Mouse (Mus musculus) kidney, postnatal 0 days (tissue): ENCODE results near the gene Rab31. TPM values are rescaled to one million over a fixed set of nuclear protein-coding genes. Genes with fewer than 3 reads are reported as not detected.

Experiments
- ATAC-seq: fragments of 200-750 bp; cut with Nextera tagmentation; replicated peaks from 2 replicates; pipeline ENCODE4 v1.8.0; 2017; ENCODE audit warnings: low read depth, moderate number of reproducible peaks, moderate TSS enrichment, moderate library complexity; ENCODE audit not compliant: low FRiP score
- DNase-seq: peaks from one replicate; pipeline ENCODE4 v3.0.0-alpha.2; 2016; ENCODE audit warnings: low spot score
- H3K27ac ChIP-seq: fragments of 300-500 bp; sonication (generic); 2 replicates; pipeline ENCODE4 v1.5.1; 2014; ENCODE audit warnings: mild to moderate bottlenecking
- H3K27me3 ChIP-seq: fragments of 300-500 bp; sonication (generic); 2 replicates; pipeline ENCODE4 v1.6.1; 2014; ENCODE audit warnings: low read length, mixed read lengths; ENCODE audit not compliant: insufficient read depth
- H3K36me3 ChIP-seq: fragments of 300-500 bp; sonication (generic); 2 replicates; pipeline ENCODE4 v1.6.1; 2014; ENCODE audit warnings: low read length, mixed read lengths; ENCODE audit not compliant: insufficient read depth
- H3K4me1 ChIP-seq: fragments of 300-500 bp; sonication (generic); replicated peaks from 2 replicates; pipeline ENCODE4 v1.6.1; 2014; ENCODE audit warnings: antibody characterized with exemption, low read length, mixed read lengths; ENCODE audit not compliant: insufficient read depth
- H3K4me2 ChIP-seq: fragments of 300-500 bp; sonication (generic); 2 replicates; pipeline ENCODE4 v1.6.1; 2014; ENCODE audit warnings: mild to moderate bottlenecking, low read length, moderate library complexity, mixed read lengths
- H3K4me3 ChIP-seq: fragments of 300-500 bp; sonication (generic); replicated peaks from 2 replicates; pipeline ENCODE4 v1.5.1; 2014; ENCODE audit warnings: low read depth, low read length
- H3K9ac ChIP-seq: fragments of 300-500 bp; sonication (generic); 2 replicates; pipeline ENCODE4 v1.6.1; 2014; ENCODE audit warnings: low read depth, low read length
- H3K9me3 ChIP-seq: fragments of 300-500 bp; sonication (generic); replicated peaks from 2 replicates; pipeline ENCODE4 v1.6.1; 2016; ENCODE audit warnings: low read length, inconsistent platforms, mixed read lengths
- CTCF ChIP-seq: IDR thresholded peaks from 2 replicates; pipeline ENCODE4 v1.5.1; 2016; ENCODE audit warnings: antibody characterized with exemption, low read depth, mild to moderate bottlenecking, moderate library complexity
- WGBS: fragments of 180-500 bp; shearing (Covaris S2); extraction: QIAGEN DNeasy Blood & Tissue Kit; methylation state at CpG from one replicate; pipeline ENCODE4 v1.1.7; 2014; 5-methylcytosine and 5-hydroxymethylcytosine counted together
- polyA plus RNA-seq: library from polyadenylated mRNA; unstranded; fragments of >200 nt; fragmentation: Nextera tagmentation; extraction: Ambion mirVana; gene quantifications from 2 replicates; pipeline ENCODE4 v1.2.1, GENCODE M21; 2015

Gene Rab31
- polyA plus RNA-seq, 1 experiment from 2014 or later: 30.0 TPM

DNA sequence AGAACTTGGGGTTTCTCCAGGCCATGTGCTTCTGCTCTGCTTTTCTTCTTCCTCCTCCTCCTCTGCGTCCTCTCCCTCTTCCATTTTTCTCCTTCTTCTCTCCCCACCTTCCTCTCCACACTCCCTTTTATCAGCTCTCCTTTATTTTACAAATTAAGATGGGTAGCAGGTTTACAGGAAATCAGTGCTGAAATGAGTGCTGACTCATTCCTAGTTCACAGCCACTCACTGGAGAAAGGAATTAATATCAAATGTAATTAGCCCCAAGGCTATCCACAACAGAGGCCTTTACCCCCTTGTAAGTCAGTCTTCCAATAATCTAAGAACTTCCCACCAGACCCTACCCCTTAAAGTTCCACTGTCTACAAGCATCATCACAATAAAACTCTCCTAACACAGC, 3.7 kb upstream of the Rab31 start:
- Histone ChIP-seq H3K36me3 (no peaks in the 10 kb centered on the region), H3K4me3 (no peak overlapping the region), H3K4me1 (peaks cover 7% of the 10 kb centered on the region), H3K27me3 (no peaks in the 10 kb centered on the region), H3K4me2 (no peak overlapping the region), H3K9me3 (no peaks in the 10 kb centered on the region), H3K27ac (no peak overlapping the region), H3K9ac (no peak overlapping the region)
- 92% methylated on average over 1 of the region's 1 CpGs for WGBS
- TF ChIP-seq CTCF: no peak
- ATAC-seq (no peak), DNase-seq (no peak)

DNA sequence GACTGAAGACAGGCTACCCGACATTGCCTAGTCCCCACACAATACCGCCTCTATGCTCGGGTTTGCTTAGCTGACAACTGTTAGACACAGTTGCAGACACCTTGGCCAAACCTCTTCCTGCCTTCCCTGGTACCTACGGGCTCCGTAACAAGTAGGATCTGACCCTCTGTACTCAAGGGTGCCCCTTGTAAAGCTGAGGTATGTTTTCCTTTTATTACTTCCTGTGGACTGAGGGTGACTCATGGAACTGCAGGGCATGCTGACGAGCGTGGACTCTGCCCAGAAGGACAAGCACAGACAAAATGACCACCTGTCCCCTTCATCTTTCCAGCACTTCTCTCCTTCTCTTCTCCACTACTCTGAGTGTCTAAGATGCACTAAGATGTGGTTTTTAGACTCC, 1.9 kb upstream of the Rab31 start:
- H3K4me2 ChIP-seq: no peak overlapping the region
- H3K9ac ChIP-seq: no peak overlapping the region
- WGBS: 44% methylated on average over 7 of the region's 7 CpGs
- H3K4me3 ChIP-seq: no peak overlapping the region
- DNase-seq (no peak), ATAC-seq (peak; percentile 53)
- no peaks in the 10 kb centered on the region for H3K27me3 ChIP-seq
- H3K27ac ChIP-seq: no peak overlapping the region
- peaks cover 12% of the 10 kb centered on the region for H3K4me1 ChIP-seq
- H3K36me3 ChIP-seq: no peaks in the 10 kb centered on the region
- no peaks in the 10 kb centered on the region for H3K9me3 ChIP-seq
- TF ChIP-seq CTCF: no peak

DNA sequence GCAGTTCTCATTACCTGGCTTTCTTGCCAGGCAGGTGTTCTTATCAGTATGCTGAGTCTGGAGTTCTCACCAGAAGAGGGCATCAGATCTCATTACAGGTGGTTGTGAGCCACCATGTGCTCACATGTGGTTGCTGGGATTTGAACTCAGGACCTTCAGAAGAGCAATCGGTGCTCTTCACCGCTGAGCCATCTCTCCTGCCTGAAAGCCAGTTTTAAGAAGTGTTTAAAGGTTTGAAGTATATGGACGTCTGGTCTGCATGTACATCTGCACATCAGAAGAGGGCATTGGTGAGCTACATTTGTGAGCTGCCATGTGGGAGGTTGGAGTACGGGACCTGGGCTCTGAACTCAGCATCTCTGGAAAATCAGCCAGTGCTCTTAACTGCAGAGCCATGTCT, 1.1 kb upstream of the Rab31 start:
- no peak for DNase-seq
- no peak overlapping the region for H3K27ac ChIP-seq

DNA sequence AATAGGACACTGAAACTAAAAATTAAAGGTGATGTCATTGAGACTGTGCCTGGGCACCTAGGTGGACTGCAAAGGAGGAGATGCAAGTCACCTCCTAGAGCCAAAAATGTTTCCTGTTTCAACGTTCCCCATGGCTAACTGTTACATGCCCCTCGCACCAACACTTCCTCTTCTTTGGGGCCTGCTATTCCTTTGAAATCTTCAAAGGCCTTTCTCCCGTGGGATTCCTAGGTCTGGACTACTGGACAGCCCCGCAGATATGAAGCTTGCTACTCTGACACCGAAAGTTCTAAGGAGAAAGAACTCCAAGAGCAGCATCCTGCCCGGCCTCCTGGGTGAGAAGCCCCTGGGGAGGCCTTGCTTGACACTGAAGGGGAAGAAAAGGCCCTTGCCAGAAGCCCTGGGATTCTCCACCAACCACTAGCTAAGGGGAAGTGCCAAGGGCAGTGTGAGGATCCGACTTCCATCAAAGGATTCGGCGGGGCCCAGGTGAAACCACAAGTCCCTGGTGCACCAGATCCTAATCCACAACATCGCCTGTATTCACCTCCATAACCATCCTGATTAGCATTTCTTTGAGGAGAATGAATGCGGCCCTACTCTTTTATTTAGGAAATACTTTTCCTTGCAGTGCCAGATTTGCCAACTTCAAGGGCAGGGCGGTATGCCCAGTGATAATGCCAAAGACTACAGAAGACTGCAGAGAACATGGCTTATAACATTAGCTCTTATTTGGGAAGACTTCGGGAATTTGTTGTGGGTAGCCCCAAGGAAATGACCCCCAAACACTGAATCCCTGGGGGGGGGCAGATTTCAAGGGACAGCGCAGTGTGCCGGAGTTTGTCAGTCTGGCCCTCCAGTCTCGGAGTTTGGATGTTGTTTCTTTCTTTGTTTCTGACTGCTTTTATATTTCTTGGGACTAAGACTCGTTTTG, 1.3 kb downstream of the Rab31 start:
- peaks cover 25% of the 10 kb centered on the region for H3K4me1 ChIP-seq
- peak overlapping the region; percentile 78 for H3K4me3 ChIP-seq
- H3K9me3 ChIP-seq: no peaks in the 10 kb centered on the region
- ATAC-seq (no peak), DNase-seq (no peak)
- H3K36me3 ChIP-seq: no peaks in the 10 kb centered on the region
- H3K9ac ChIP-seq: no peak overlapping the region; the same call in 1 of the 2 replicates
- no peak overlapping the region for H3K27ac ChIP-seq
- H3K27me3 ChIP-seq: no peaks in the 10 kb centered on the region
- H3K4me2 ChIP-seq: peak overlapping the region; percentile 99
- TF ChIP-seq CTCF: no peak
- 33% methylated on average over 17 of the region's 17 CpGs for WGBS

More for the DNA sequence above, 1.1 kb upstream of the Rab31 start:
- no peak overlapping the region for H3K4me3 ChIP-seq
- no peaks in the 10 kb centered on the region for H3K9me3 ChIP-seq
- peaks cover 17% of the 10 kb centered on the region for H3K4me1 ChIP-seq
- H3K4me2 ChIP-seq: no peak overlapping the region
- H3K36me3 ChIP-seq: no peaks in the 10 kb centered on the region
- H3K9ac ChIP-seq: no peak overlapping the region
- no peak for ATAC-seq
- no peaks in the 10 kb centered on the region for H3K27me3 ChIP-seq
- 62% methylated on average over 4 of the region's 4 CpGs for WGBS
- TF ChIP-seq CTCF: peak; percentile 36

DNA sequence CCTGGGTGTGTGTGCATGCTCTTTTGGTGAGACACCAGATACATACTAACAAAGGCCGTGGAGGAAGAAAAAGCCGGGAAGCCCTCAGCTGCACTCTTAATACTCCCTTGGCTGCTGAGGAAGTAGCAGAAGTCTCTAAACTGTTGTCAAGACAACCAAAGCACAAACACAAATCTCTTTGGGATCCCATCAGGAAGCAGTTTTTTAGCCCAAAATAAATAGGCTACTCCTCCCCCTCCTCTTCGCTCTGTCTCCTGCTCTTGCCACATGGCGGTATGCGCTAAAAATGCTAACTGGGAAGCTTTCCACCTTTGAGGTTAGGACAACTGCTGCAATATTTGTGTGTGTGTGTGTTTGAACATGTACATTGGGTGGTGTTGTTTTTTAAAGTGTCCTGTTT, 4.1 kb downstream of the Rab31 start:
- no peak for TF ChIP-seq CTCF
- ATAC-seq (no peak), DNase-seq (peak; percentile 89)
- Histone ChIP-seq H3K27ac (no peak overlapping the region), H3K4me3 (no peak overlapping the region), H3K36me3 (no peaks in the 10 kb centered on the region), H3K4me2 (no peak overlapping the region), H3K27me3 (no peaks in the 10 kb centered on the region), H3K9me3 (no peaks in the 10 kb centered on the region), H3K9ac (no peak overlapping the region), H3K4me1 (peaks cover 25% of the 10 kb centered on the region)
- 53% methylated on average over 5 of the region's 5 CpGs for WGBS

DNA sequence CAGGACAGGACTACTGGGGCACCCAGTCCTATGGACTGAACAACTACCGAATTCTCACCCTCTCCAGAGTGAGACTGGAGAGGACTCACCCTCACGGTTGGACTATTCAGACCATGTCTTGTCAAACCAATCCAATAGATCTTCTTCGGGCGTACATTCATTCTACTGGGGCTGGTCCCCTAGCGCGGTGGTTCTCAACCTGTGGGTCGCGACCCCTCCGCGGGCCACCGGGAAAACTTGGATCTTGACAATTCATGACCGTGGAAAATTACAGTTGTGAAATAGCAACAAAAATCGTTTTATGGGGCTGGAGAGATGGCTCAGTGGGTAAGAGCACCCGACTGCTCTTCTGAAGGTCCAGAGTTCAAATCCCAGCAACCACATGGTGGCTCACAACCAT, 9.3 kb downstream of the Rab31 start:
- ATAC-seq (no peak), DNase-seq (no peak)
- 96% methylated on average over 14 of the region's 14 CpGs for WGBS
- Histone ChIP-seq H3K4me2 (no peak overlapping the region), H3K27ac (no peak overlapping the region), H3K9me3 (no peaks in the 10 kb centered on the region), H3K27me3 (no peaks in the 10 kb centered on the region), H3K4me3 (no peak overlapping the region), H3K9ac (no peak overlapping the region), H3K4me1 (peaks cover 4% of the 10 kb centered on the region), H3K36me3 (no peaks in the 10 kb centered on the region)
- no peak for TF ChIP-seq CTCF
